Mouse (Mus musculus) cortical plate, adult 2 months (tissue): ENCODE measurements at regions not wholly inside any gene's neighbourhood (a gene's known extent, or its start where the extent isn't known, plus 50 kb on each side); places are given as distances from the start of the nearest gene placed in this dataset.

Experiments used
- CTCF ChIP-seq: fragments of 200-500 bp; IDR thresholded peaks from 2 replicates; pipeline ENCODE4 v1.5.1; 2011; ENCODE audit warnings: mild to moderate bottlenecking, control low read depth, low read length; ENCODE audit not compliant: insufficient read depth; ENCODE audit errors: extremely low read depth
- POLR2A ChIP-seq: fragments of 200-500 bp; IDR thresholded peaks from 2 replicates; pipeline ENCODE4 v1.6.1; 2011; ENCODE audit warnings: mild to moderate bottlenecking, low read length, control low read depth; ENCODE audit not compliant: insufficient read depth; ENCODE audit errors: extremely low read depth

DNA sequence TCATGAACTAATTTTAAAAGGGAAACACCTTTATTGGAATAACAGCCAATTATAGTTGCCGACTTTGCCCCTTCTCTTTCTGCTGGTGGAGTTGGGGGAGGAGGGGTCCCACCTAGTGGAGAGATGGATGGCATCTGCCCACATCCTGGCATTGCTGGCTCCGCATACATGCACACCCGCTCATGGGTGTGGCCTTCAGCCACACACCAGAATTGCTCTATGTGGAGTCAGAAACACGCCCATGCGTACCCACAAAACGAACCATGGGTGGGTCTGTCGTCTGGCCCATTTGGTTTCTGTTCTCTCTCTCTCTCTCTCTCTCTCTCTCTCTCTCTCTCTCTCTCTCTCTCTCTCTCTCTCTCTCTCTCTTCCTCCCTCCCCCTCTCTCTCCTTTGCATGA, 273.9 kb downstream of the Tshz3 start:
- TF ChIP-seq CTCF = no peak
- TF ChIP-seq POLR2A = no peak
